Mouse (Mus musculus) fat pad, adult 2 months (tissue): ENCODE results near the gene Dse.
"Not testable (repeated sequence)": the region's sequence is repeated elsewhere in the genome, so short reads cannot be mapped to it uniquely, and the experiment has no call there.

Experiments used
- DNase-seq: peaks from one replicate; pipeline ENCODE4 v3.0.0-alpha.2; 2011; ENCODE audit warnings: low read depth, low spot score; ENCODE audit errors: extremely low read depth

The Dse gene

GRCm38 (mm10) chr10:34207503-34207850 lies at the start of gene Dse:
Gene Dse (minus strand): TSS chr10:34207715.
- DNase-seq = no peak

- DNase-seq = not testable (repeated sequence)
These were observed 45.3 kb upstream of the Dse start for GRCm38 (mm10) chr10:34252833-34253232.

- no peak for DNase-seq
These were observed 42.1 kb upstream of the Dse start for GRCm38 (mm10) chr10:34249594-34249993.

GRCm38 (mm10) chr10:34247757-34248156 lies 40.2 kb upstream of the Dse start:
- DNase-seq = no peak

GRCm38 (mm10) chr10:34246106-34246505 lies 38.6 kb upstream of the Dse start:
- DNase-seq = no peak

- DNase-seq = no peak
These were observed 37.2 kb upstream of the Dse start for GRCm38 (mm10) chr10:34244745-34245144.

- no peak for DNase-seq
These were observed 31.0 kb upstream of the Dse start for GRCm38 (mm10) chr10:34238536-34238935.

- DNase-seq = no peak
These were observed 29.1 kb upstream of the Dse start for GRCm38 (mm10) chr10:34236569-34236968.

- DNase-seq = no peak
These were observed 27.9 kb upstream of the Dse start for GRCm38 (mm10) chr10:34235384-34235783.

- no peak for DNase-seq
These were observed 26.6 kb upstream of the Dse start for GRCm38 (mm10) chr10:34233931-34234745.

GRCm38 (mm10) chr10:34233418-34233817 lies 25.9 kb upstream of the Dse start:
- DNase-seq = no peak

- DNase-seq = no peak
These were observed 22.7 kb upstream of the Dse start for GRCm38 (mm10) chr10:34230121-34230675.

GRCm38 (mm10) chr10:34229491-34229890 lies 22.0 kb upstream of the Dse start:
- no peak for DNase-seq

- DNase-seq = no peak
These were observed 16.1 kb upstream of the Dse start for GRCm38 (mm10) chr10:34223660-34224059.

- no peak for DNase-seq
These were observed 14.6 kb upstream of the Dse start for GRCm38 (mm10) chr10:34221909-34222620.

GRCm38 (mm10) chr10:34218191-34218590 lies 10.7 kb upstream of the Dse start:
- no peak for DNase-seq

GRCm38 (mm10) chr10:34215667-34216066 lies 8.2 kb upstream of the Dse start:
- no peak for DNase-seq

- no peak for DNase-seq
These were observed 2.4 kb upstream of the Dse start for GRCm38 (mm10) chr10:34209951-34210350.

- no peak for DNase-seq
These were observed 516 bp upstream of the Dse start for GRCm38 (mm10) chr10:34208031-34208430.

GRCm38 (mm10) chr10:34206783-34207502 lies 572 bp downstream of the Dse start:
- DNase-seq = no peak

- DNase-seq = no peak
These were observed 1.1 kb downstream of the Dse start for GRCm38 (mm10) chr10:34206436-34206782.

- no peak for DNase-seq
These were observed 1.7 kb downstream of the Dse start for GRCm38 (mm10) chr10:34205825-34206224.
